Mouse (Mus musculus) inflammation-experienced regulatory T-cells, adult 6 months (primary cell): Measurements from ENCODE around the gene Lbp. TPM values are rescaled to one million over a fixed set of nuclear protein-coding genes. Genes with fewer than 3 reads are reported as not detected.

ENCODE experiments used
- ATAC-seq: one replicate; pipeline ENCODE4 v1.8.0; 2017
- polyA plus RNA-seq, 3 experiments: library from polyadenylated mRNA; unstranded; fragments of 100-300 nt; shearing (Covaris generic); gene quantifications; one replicate each; pipeline ENCODE4 v1.2.1; 2017

Lbp gene
- polyA plus RNA-seq, 3 experiments from 2014 or later, result 1.0 TPM; not detected in 2

DNA sequence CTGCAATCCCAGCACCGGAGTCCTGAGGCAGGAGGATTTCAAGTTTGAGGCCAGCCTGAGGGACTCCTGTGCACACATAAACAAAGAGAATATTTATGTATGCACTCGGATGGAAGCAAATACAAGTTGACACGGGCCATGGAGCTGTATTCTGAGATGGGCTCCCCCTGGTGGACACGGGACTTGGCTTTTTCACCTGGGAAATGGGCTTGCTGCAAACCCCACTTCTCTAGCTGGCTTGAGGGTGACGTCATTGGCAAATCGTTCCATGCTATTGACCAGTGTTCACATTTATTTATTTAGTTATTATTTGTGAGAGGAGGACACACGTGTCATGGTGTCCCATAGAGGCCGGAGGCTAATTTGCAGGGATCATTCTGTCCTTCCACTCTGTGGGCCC, 10.1 kb downstream of the Lbp start:
- ATAC-seq, result no peak

DNA sequence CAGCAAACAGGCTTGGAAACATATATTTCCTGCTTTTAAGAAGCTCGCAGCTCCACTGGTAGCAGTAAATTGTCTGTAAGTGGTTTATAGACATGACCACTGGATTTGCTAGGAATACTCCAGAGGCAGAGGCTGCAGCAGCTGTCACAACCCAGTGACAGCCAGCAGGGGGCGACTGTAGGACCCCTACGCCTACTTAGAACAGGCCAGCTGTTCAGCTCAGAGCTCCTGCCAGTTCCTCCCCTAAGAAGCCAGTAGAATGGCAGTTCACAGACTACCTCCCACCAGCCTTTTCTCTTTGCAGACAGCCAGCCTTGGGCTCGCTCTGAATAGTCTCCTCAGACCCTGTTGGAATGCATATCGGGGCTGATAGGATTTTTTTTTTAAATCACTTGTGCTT, 10.7 kb downstream of the Lbp start:
- no peak for ATAC-seq

DNA sequence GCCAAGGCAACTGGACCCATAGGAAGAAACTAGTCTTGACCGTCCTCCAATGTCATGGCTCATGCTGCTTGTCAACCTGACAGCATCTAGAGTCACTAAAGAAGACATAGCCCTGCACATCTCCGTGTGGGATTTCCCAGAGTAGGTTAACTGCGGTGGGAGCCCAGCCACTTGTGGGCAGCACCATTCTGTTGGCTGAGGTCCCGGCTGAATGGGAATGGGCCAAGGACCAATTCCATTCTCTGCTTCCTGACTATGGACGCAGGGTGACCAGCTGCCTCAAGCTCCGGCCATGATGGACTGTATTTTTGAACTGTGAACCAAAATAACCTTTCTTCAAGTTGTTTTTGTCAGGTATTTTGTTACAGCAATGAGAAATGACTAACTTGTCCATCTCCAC, 15.3 kb downstream of the Lbp start:
- no peak for ATAC-seq

- peak; percentile 93 for ATAC-seq
Measured at GRCm38 (mm10) chr2:158322845-158323244, 16.6 kb downstream of the Lbp start.

GRCm38 (mm10) chr2:158324531-158325190, 18.4 kb downstream of the Lbp start:
- no peak for ATAC-seq

DNA sequence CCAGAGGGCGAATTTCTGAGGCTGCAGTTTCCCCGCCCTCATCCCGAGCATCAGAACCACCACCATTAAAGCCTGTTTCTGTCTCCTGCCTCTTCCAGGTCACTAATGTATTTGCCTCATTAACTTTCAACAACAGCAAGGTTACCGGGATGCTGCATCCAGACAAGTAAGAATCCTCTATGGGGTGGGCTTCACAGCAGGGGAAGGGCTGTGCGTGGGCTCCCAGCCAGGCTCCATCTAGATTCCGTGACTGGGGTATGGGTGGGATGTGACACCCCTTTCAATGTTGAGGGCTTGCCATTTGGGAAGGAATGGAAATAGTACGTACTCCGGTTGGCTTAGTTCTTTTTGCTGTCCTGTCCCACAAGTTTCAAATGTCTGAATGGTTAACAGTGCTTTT, 19.3 kb downstream of the Lbp start:
- no peak for ATAC-seq

GRCm38 (mm10) chr2:158334356-158334755, 28.1 kb downstream of the Lbp start:
- ATAC-seq, result peak; percentile 41

DNA sequence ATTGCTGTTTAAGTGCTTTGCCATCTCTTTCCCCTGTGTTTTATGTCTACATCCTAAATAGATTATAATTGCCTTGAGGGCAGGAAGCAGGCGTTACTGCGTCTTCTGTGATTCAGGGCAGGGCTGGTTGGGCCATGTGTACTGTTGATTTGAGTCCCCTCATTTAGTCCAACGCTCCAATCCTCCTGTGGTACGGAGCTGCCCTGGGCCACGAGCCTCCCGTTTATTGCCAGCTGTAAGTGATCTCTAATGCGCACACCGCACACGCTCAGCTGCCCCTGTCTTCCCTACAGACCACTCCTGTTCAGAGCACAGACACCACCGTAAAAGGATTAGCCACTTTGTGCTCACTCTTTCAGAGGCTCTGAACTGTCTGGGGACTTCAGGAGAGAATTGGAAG, 31.4 kb downstream of the Lbp start:
- ATAC-seq, result no peak

DNA sequence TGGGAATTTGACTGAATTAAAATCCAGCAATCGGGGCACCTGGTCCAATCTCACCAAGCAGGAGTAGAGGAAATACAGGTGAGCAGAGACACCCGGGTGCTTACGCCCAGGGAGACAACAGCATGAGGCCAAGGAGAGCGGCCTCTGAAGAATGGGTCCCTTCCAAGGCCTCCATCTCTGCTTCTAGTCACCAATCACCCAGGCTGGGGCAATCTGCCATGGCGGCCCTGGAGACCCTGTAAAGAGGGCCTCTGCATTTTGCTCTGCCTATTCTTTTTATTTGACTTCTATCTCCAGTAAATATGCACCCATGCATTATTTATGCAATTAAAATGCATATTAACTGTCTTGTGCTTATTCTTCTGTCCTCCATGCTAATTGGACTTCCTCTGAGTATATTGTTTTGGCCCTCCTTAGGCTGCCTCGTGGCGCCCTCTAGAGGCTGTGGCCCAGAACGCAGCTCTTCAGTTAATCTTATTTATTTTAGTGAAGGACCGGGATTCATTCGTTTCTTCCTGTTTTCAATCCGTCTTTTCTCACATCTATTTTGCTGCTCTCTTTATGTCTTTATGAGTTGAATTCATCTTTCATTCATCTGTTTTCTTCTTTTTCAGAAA, 33.8 kb downstream of the Lbp start:
- ATAC-seq, result peak; percentile 80

DNA sequence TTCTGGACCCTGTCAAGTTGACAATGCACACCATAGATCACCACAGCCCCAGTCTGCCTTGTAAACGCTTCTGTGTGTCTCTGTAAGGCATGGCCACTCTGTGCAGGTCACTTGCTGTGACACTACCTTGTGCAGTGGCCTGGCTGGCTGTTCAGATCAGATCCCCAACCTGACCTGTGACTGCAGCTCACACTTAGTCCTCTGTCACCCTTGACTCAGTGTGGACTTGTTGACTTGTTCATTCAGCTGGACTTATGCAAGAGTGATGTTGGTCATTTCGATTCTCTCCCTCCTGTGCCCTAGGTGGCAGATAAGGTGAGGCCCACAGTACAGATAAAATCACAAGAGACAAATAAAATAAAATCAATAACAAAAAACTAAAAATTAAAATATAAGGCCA, 35.0 kb downstream of the Lbp start:
- ATAC-seq, result no peak

GRCm38 (mm10) chr2:158343495-158343894, 37.2 kb downstream of the Lbp start:
- ATAC-seq, result no peak

DNA sequence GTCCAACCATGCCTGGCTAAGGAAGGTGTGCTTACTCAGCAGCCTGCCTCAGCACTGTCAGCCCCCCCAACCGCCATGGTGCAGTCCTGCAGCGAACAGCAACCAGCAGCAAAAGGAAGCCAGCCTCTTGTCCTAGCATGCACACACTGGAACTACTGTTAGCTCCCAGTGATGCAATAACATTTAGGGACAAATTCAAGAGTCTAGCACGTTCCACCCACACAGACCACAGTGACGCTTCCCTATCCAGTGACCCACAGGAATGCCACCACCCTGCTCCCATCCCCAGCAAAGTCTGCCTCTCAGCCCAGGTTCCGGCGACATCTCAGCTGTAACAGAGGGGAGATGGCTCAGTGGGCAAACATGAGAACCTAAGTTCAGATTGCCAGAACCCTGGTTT, 40.2 kb downstream of the Lbp start:
- ATAC-seq, result no peak

GRCm38 (mm10) chr2:158347868-158348267, 41.6 kb downstream of the Lbp start:
- ATAC-seq, result peak; percentile 89

DNA sequence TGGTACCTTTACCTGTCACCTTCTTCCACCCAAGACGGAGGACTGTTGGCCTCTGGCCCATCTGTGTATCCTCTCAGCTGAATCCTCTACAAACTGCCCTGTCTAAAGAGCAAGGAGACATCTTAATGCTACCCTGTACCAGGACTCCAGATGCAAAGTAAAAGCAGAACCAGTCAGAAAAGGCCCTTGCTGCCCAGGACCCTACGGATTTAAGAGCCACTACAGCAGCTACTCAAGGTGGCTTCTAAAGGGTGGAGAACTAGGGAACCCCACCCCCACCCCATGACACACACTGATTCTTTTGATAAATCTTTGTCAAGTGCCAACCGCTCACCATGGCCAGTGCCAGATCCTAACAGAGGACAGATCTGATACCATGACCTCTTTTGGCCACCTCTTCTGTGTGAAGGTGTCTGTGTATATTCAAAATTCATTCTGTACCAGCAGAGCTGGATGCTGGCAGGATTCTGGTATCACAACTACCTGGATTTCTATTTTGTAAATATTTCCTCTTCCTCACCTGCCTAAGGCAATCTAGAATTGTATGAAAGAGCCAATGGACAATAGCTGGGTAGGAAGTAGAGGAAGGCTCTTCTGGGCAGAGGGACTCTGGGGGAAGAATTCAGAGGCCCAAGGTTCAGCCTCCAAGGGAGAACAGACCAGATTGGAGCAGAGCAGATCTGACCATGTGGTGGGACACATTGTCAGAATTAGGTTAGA, 46.7 kb downstream of the Lbp start:
- ATAC-seq, result no peak

- ATAC-seq, result no peak
Measured at GRCm38 (mm10) chr2:158354348-158355114, 48.2 kb downstream of the Lbp start.

GRCm38 (mm10) chr2:158355238-158355637, 48.9 kb downstream of the Lbp start:
- no peak for ATAC-seq

DNA sequence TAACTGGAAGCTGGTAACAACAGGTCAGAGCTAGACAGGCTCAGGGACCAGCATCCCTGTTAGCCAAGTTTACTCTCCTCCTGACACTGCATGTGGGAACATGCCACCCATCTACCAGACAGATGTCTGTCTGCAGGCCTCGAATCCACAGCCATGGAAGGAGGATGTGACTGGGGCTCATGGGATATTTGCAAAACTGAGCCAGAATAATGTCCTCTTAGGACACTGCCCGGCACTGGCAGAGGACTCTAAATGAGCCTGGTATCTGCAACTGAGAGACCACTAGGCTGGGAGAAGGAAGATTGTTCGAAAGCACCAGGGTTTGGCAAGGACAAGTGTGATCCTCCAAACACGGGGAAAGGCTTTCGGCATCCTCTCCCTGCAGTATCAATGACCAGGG, 49.8 kb downstream of the Lbp start:
- ATAC-seq, result no peak

- ATAC-seq, result no peak
Measured at GRCm38 (mm10) chr2:158359757-158360620, 53.7 kb downstream of the Lbp start.

- peak; percentile 97 for ATAC-seq
Measured at GRCm38 (mm10) chr2:158360873-158361677, 54.8 kb downstream of the Lbp start.

- ATAC-seq, result no peak
Measured at GRCm38 (mm10) chr2:158361678-158362320, 55.5 kb downstream of the Lbp start.

DNA sequence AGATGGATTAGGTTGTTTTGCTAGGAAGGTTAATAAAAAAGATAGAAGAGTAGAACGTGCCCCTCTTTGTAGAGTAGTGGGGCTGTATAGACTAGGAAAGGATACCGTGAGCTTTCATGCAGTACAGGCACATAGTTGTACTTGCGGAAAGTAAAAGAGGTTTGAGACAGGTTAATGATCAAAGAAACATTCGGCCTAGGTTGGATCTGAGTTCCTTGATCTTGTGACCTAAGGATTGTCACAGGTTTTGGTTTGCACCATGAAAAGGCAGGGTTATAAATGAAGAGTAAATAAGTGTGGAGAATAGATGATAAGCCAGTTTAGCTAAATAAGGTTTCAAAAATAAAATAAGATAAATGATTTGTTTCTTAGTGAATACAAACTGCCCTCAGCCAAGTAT, 57.9 kb downstream of the Lbp start:
- no peak for ATAC-seq
